Mouse (Mus musculus) lung, postnatal 0 days (tissue): ENCODE results near the gene Gm21987. TPM values are rescaled to one million over a fixed set of nuclear protein-coding genes. Genes with fewer than 3 reads are reported as not detected.
A peak's percentile ranks its signal among the peaks of the same experiment; 100 is the strongest.

Experiments used
- ATAC-seq: fragments of 200-750 bp; cut with Nextera tagmentation; 2 replicates; pipeline ENCODE4 v1.8.0; 2017; ENCODE audit warnings: moderate library complexity
- DNase-seq: peaks from one replicate; pipeline ENCODE4 v3.0.0-alpha.2; 2016; ENCODE audit warnings: low spot score
- H3K27ac ChIP-seq: fragments of 300-500 bp; sonication (generic); 2 replicates; pipeline ENCODE4 v1.5.1; 2014; ENCODE audit warnings: antibody characterized with exemption, mild to moderate bottlenecking, low read length, mixed read lengths
- H3K27me3 ChIP-seq: fragments of 300-500 bp; sonication (generic); replicated peaks from 2 replicates; pipeline ENCODE4 v1.6.1; 2014; ENCODE audit warnings: low read length, mixed read lengths; ENCODE audit not compliant: insufficient read depth
- H3K36me3 ChIP-seq: fragments of 300-500 bp; sonication (generic); 2 replicates; pipeline ENCODE4 v1.6.1; 2014; ENCODE audit warnings: low read length, mixed read lengths; ENCODE audit not compliant: insufficient read depth
- H3K4me1 ChIP-seq: fragments of 300-500 bp; sonication (generic); 2 replicates; pipeline ENCODE4 v1.6.1; 2014; ENCODE audit warnings: antibody characterized with exemption, low read depth, low read length, mixed read lengths; ENCODE audit not compliant: insufficient read depth
- H3K4me2 ChIP-seq: fragments of 300-500 bp; sonication (generic); replicated peaks from 2 replicates; pipeline ENCODE4 v1.6.1; 2014; ENCODE audit warnings: low read depth, mild to moderate bottlenecking, low read length, moderate library complexity, mixed read lengths
- H3K4me3 ChIP-seq: fragments of 300-500 bp; sonication (generic); 2 replicates; pipeline ENCODE4 v1.5.1; 2014; ENCODE audit warnings: low read depth, low read length
- H3K9ac ChIP-seq: fragments of 300-500 bp; sonication (generic); replicated peaks from 2 replicates; pipeline ENCODE4 v1.6.1; 2014; ENCODE audit warnings: low read depth, mild to moderate bottlenecking
- H3K9me3 ChIP-seq: fragments of 300-500 bp; sonication (generic); 2 replicates; pipeline ENCODE4 v1.6.1; 2016; ENCODE audit warnings: low read length, mixed read lengths
- CTCF ChIP-seq: IDR thresholded peaks from 2 replicates; pipeline ENCODE4 v1.5.1; 2016; ENCODE audit warnings: antibody characterized with exemption, mild to moderate bottlenecking
- EP300 ChIP-seq: IDR thresholded peaks from 2 replicates; pipeline ENCODE4 v1.6.1; 2016; ENCODE audit warnings: antibody characterized with exemption, mild to moderate bottlenecking, control low read depth
- WGBS: fragments of 180-500 bp; shearing (Covaris S2); extraction: QIAGEN DNeasy Blood & Tissue Kit; methylation state at CpG from one replicate; pipeline ENCODE4 v1.1.7; 2014; 5-methylcytosine and 5-hydroxymethylcytosine counted together
- polyA plus RNA-seq: library from polyadenylated mRNA; unstranded; fragments of >200 nt; fragmentation: Nextera tagmentation; extraction: Ambion mirVana; gene quantifications from 2 replicates; pipeline ENCODE4 v1.2.1, GENCODE M21; 2015

The Gm21987 gene
- polyA plus RNA-seq, 1 experiment from 2014 or later: not detected

DNA sequence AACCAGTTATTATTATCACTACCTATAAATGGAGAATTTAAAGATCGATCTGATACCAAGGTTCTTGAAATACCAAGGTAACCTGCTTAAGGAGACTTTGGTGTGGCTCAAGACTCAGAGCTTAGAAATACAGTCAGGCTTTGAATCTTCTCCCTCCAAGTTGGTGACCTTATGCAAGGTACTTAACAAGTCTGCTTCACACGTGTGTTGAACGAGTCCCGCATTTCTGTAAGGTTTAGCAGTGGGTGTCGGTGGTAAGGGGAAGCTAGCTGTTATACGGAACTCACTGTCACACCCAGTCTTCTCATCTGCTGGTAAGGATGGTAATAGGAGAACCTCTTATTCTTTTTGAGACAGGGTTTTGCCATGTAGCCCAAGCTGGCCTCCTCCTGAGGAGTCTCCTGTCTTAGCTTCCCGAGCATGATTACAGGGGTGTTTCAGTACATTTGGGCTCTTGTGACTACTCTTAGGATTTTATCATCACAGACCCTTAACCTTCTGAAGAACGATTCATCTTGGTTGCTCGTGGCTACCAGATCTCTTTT, 1.4 kb downstream of the Gm21987 start:
- WGBS: 67% methylated on average over 9 of the region's 9 CpGs
- peaks cover 4% of the 10 kb centered on the region; the same call in 1 of the 2 replicates for H3K4me1 ChIP-seq
- H3K36me3 ChIP-seq: no peaks in the 10 kb centered on the region
- H3K9ac ChIP-seq: no peak overlapping the region
- no peaks in the 10 kb centered on the region for H3K27me3 ChIP-seq
- no peaks in the 10 kb centered on the region for H3K9me3 ChIP-seq
- H3K27ac ChIP-seq: no peak overlapping the region
- H3K4me3 ChIP-seq: no peak overlapping the region
- ATAC-seq (no peak), DNase-seq (no peak)
- TF ChIP-seq CTCF (no peak), EP300 (no peak)
- H3K4me2 ChIP-seq: no peak overlapping the region

DNA sequence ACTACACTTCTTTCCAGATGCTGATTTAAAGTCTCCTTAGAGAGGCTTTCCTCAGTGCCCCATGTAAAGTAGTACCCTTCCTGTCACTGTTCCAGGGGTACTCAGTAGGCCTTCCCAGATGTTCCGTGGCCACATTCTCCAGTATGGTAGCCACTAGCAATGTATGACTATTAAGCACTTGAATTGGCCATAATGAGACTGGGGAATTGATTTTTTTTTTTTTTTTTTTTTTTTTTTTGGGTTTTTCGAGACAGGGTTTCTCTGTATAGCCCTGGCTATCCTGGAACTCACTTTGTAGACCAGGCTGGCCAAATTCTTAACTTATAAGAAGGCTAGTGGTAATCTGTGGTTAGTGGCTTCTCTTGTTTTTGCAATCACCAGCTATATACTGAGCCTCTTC, 3.0 kb downstream of the Gm21987 start:
- DNase-seq: no peak
- Histone ChIP-seq H3K27ac (peak overlapping the region; percentile 39), H3K9ac (no peak overlapping the region), H3K4me2 (no peak overlapping the region), H3K9me3 (no peaks in the 10 kb centered on the region), H3K4me1 (peaks cover 4% of the 10 kb centered on the region; the same call in 1 of the 2 replicates), H3K4me3 (no peak overlapping the region), H3K27me3 (no peaks in the 10 kb centered on the region), H3K36me3 (no peaks in the 10 kb centered on the region)
- 86% methylated on average over 2 of the region's 2 CpGs for WGBS
- no peak for ATAC-seq
- TF ChIP-seq CTCF (no peak), EP300 (no peak)

DNA sequence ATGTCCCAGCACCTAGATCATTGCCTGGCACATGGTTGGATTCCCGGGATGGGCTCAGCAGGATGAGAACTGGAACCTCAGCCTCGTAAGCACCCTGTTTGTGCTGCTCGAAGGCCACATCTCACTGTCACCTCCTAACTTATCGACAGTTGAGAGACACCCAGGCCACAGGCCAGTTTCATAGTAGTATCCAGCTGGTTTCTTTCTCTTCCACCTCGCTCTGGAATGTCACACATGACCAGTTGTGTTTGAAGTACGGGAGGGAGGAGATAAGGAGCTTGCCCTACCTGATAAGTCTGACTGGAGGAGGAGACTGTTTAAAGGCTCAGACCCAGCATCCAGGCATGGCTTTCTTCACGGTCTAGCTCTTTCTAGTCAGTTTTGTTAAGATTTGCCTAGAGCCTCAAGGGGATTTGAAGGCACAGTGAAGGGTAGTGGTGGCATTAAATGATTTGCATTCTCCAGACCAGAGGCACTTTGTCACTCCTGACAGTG, 3.6 kb downstream of the Gm21987 start:
- peak overlapping the region; percentile 39 for H3K27ac ChIP-seq
- no peak overlapping the region for H3K4me3 ChIP-seq
- 24% methylated on average over 7 of the region's 7 CpGs for WGBS
- H3K36me3 ChIP-seq: no peaks in the 10 kb centered on the region
- no peak for TF ChIP-seq CTCF
- peak; percentile 71 for TF ChIP-seq EP300
- H3K4me1 ChIP-seq: peaks cover 4% of the 10 kb centered on the region; the same call in 1 of the 2 replicates
- H3K27me3 ChIP-seq: no peaks in the 10 kb centered on the region
- H3K9ac ChIP-seq: no peak overlapping the region
- DNase-seq (peak; percentile 67), ATAC-seq (peak; percentile 52)
- H3K9me3 ChIP-seq: no peaks in the 10 kb centered on the region
- no peak overlapping the region for H3K4me2 ChIP-seq

DNA sequence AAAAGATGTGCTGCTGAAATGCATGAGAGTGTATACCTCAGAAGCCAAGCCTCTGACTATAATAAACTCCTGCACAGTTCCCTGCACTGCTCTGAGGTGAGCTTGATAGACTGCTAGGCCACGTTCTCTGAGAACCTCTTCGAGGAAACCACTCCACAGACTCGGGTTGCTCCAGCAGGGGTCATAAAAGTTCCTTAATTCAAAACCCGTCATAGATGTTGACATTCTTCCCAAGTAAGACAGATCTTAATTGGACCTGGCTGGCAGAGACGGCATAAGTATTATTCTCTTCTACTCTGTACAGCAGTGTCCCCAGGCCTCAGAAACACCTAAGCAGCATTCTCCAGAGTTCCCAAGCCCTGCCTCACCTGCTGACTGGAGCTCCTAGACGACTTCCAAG, 4.1 kb downstream of the Gm21987 start:
- ATAC-seq: no peak

DNA sequence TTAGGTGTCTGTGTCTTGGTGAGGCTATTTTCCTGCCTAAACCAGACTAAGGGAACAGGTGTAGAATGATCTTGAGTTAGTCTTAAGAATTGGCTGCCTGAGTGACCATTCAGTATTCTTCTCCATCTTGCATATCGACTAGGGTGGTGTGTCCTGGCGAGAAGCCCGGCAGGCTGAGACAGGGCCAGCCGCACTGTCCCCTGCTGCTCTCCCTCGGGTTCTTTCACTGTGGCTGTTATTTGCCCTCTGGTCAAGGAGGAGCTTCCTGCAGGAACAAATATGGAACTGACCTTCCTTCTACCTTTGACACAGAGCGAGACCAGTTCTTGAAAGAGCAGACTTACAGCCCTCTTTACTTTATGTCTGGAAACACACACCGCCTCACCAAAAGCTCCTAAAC, 5.2 kb downstream of the Gm21987 start:
- Histone ChIP-seq H3K9me3 (no peaks in the 10 kb centered on the region), H3K4me1 (peaks cover 4% of the 10 kb centered on the region; the same call in 1 of the 2 replicates), H3K4me2 (no peak overlapping the region), H3K4me3 (no peak overlapping the region), H3K27me3 (no peaks in the 10 kb centered on the region), H3K9ac (no peak overlapping the region), H3K36me3 (no peaks in the 10 kb centered on the region), H3K27ac (no peak overlapping the region)
- WGBS: 65% methylated on average over 7 of the region's 7 CpGs
- TF ChIP-seq CTCF: no peak
- no peak for TF ChIP-seq EP300
- ATAC-seq (no peak), DNase-seq (no peak)

More for the DNA sequence above, 4.1 kb downstream of the Gm21987 start:
- peaks cover 4% of the 10 kb centered on the region; the same call in 1 of the 2 replicates for H3K4me1 ChIP-seq
- no peaks in the 10 kb centered on the region for H3K9me3 ChIP-seq
- no peaks in the 10 kb centered on the region for H3K27me3 ChIP-seq
- WGBS: 40% methylated on average over 6 of the region's 6 CpGs
- H3K36me3 ChIP-seq: no peaks in the 10 kb centered on the region
- no peak overlapping the region for H3K9ac ChIP-seq
- no peak for TF ChIP-seq EP300
- TF ChIP-seq CTCF: peak; percentile 18; the same call in 1 of the 2 replicates
- no peak overlapping the region for H3K27ac ChIP-seq
- no peak overlapping the region for H3K4me2 ChIP-seq
- no peak for DNase-seq
- no peak overlapping the region for H3K4me3 ChIP-seq

DNA sequence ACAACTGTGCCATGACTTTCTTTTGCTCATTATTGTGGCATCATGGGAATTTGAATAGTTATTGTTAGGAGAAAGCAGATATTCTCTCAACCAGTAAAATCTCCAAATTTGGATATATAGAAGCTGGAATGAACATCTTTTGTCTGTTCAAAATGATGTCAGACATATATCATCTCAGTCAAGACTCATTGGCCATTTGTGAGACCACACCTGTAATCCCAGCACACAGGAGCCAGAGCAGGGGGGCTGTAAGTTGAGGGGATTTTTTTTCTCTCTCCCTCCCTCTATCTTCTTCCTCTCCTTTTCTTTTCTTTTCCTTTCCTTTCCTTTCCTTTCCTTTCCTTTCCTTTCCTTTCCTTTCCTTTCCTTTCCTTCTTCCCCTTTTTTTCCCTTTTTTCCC, 6.0 kb downstream of the Gm21987 start:
- TF ChIP-seq EP300 (no peak), CTCF (no peak)
- no peak for ATAC-seq
- no peaks in the 10 kb centered on the region for H3K36me3 ChIP-seq

DNA sequence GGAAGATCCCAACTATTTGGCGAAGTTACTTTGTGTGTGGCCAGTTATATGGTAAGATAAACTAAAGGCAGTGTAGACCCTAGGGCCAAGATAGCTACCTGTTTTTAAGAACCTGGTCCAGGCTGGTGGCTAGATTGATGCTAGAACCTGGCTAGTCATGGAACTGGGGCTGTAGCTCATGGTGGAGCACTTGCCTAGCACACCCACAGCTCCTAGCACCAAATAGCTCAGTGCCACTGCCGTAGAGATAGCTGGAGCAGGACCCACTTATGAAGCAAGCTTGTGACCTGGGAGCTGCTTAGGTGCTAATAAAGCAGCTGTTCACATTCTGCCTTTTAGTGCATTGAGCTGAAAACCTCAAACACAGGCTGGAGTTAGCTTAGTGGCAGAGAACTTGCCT, 6.8 kb downstream of the Gm21987 start:
- Histone ChIP-seq H3K4me3 (no peak overlapping the region), H3K36me3 (no peaks in the 10 kb centered on the region), H3K4me1 (no peaks in the 10 kb centered on the region), H3K4me2 (no peak overlapping the region), H3K9ac (no peak overlapping the region), H3K9me3 (no peaks in the 10 kb centered on the region), H3K27ac (no peak overlapping the region), H3K27me3 (no peaks in the 10 kb centered on the region)
- 93% methylated on average over 2 of the region's 2 CpGs for WGBS
- ATAC-seq (no peak), DNase-seq (no peak)
- TF ChIP-seq CTCF: no peak
- no peak for TF ChIP-seq EP300

More for the DNA sequence above, 6.0 kb downstream of the Gm21987 start:
- no peak for DNase-seq
- H3K9ac ChIP-seq: no peak overlapping the region
- peaks cover under 1% of the 10 kb centered on the region; the same call in 1 of the 2 replicates for H3K4me1 ChIP-seq
- no peaks in the 10 kb centered on the region for H3K27me3 ChIP-seq
- H3K9me3 ChIP-seq: no peaks in the 10 kb centered on the region
- no peak overlapping the region for H3K4me3 ChIP-seq
- H3K27ac ChIP-seq: no peak overlapping the region
- no peak overlapping the region for H3K4me2 ChIP-seq
